Mouse (Mus musculus): ENCODE data around the gene 4930512M02Rik. TPM values are rescaled to one million over a fixed set of nuclear protein-coding genes. Genes with fewer than 3 reads are reported as not detected.
"Not testable (repeated sequence)": the region's sequence is repeated elsewhere in the genome, so short reads cannot be mapped to it uniquely, and the experiment has no call there.

The 4930512M02Rik gene
- polyA plus RNA-seq (2015; fragmentation: Nextera tagmentation; extraction: Ambion mirVana), result not detected in 2 replicates

DNA sequence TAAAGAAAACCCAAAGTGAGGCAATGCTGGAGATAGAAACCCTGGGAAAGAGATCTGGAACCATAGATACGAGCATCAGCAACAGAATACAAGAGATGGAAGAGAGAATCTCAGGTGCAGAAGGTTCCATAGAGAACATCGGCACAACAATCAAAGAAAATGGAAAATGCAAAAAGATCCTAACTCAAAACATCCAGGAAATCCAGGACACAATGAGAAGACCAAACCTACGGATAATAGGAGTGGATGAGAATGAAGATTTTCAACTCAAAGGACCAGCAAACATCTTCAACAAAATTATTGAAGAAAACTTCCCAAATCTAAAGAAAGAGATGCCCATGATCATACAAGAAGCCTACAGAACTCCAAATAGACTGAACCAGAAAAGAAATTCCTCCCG, at the start of gene 4930512M02Rik:
4930512M02Rik (minus strand) TSS at position 101 of the 400 bp plus-strand sequence.
- WGBS, result 94% methylated on average over 3 of the region's 4 CpGs
- H3K9me3 ChIP-seq; H3K4me1 ChIP-seq (replicated peaks); H3K27ac ChIP-seq; H3K4me2 ChIP-seq; H3K9ac ChIP-seq; ATAC-seq (ENCODE audit: low FRiP score); H3K36me3 ChIP-seq; H3K27me3 ChIP-seq; H3K4me3 ChIP-seq: not testable (repeated sequence)

DNA sequence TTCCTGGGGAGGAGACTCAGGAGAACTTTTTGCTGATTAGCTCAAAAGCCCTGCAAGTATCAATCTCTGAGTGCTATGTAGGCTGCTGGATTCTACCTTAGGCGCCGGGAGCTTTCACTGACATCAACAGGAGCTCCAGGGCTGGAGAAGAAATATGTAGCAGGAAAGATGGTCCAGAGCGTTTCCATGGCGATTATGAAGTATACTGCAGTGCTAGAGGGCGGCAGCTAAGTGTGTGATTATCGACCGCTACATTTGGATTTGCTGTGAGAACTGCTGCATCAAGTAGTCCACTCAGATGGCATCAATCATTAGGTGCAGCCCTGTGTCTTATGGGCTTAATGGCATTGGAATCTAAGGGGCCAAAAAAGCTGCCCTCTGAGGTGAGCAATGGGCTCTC, 49.5 kb upstream of the 4930512M02Rik start:
- Histone ChIP-seq H3K9ac (no peak overlapping the region), H3K27me3 (no peaks in the 10 kb centered on the region), H3K36me3 (no peaks in the 10 kb centered on the region), H3K4me2 (no peak overlapping the region), H3K4me3 (no peak overlapping the region), H3K9me3 (no peaks in the 10 kb centered on the region), H3K27ac (no peak overlapping the region), H3K4me1 (replicated peaks) (no peaks in the 10 kb centered on the region)
- WGBS, result 82% methylated on average over 7 of the region's 7 CpGs
- ATAC-seq (ENCODE audit: low FRiP score), result no peak

DNA sequence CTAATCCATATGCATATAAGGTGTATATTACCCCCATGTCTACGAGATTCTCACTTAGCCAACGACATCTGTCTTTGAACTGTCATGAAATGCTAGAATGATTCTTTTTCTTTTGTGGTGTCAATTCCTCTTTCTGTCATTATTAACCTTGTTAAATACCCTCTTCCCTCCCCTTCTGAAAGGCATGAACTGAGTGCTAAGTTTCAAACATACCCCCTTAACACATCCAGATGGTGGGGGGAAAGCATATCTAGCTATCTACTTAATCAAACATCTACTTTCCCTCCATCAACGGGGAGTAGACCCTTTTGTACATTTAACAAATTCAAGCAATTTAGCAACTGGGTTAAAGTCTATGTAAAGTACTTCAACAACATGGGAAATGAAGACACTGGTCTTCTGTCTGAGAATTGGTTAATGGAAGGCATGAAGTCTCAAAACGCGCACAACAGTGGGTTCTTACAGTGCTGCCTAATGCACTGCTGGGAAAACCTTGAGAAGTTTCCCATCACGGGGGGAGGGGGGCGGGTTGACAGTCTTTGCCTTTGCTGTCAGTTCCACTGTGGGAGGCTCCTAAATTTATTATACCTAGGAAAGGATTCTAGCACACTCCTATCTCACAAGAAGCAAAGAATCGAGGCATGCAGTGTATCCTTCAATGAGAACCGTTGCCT, 48.6 kb upstream of the 4930512M02Rik start:
- H3K4me3 ChIP-seq, result no peak overlapping the region
- H3K9me3 ChIP-seq, result no peaks in the 10 kb centered on the region
- H3K9ac ChIP-seq, result no peak overlapping the region
- 86% methylated on average over 9 of the region's 9 CpGs for WGBS
- no peaks in the 10 kb centered on the region for H3K27me3 ChIP-seq
- no peak overlapping the region for H3K4me2 ChIP-seq
- H3K36me3 ChIP-seq, result no peaks in the 10 kb centered on the region
- no peak overlapping the region for H3K27ac ChIP-seq
- no peaks in the 10 kb centered on the region for H3K4me1 ChIP-seq (replicated peaks)
- no peak for ATAC-seq (ENCODE audit: low FRiP score)

DNA sequence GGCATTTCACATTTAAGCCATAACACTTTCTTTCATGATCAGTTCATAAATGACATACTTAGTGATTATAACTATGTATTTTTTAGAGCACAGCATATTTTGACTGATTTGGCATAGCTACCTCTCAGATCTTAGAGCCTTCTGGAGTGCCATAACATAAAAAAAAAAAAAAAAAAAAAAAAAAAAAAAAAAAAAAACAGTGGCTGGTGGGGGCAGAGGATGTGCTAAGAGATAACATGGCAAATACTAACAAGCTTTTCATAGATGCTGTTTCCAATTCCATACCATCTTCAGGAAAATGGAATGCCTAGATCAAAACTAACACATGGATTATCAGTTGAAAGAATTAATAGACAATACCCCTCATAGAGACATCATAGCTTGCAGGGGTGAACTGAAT, 47.4 kb upstream of the 4930512M02Rik start:
- no peaks in the 10 kb centered on the region for H3K27me3 ChIP-seq
- H3K4me2 ChIP-seq, result no peak overlapping the region
- H3K4me1 ChIP-seq (replicated peaks), result no peaks in the 10 kb centered on the region
- ATAC-seq (ENCODE audit: low FRiP score), result no peak
- no peaks in the 10 kb centered on the region for H3K9me3 ChIP-seq
- H3K4me3 ChIP-seq, result no peak overlapping the region
- no peak overlapping the region for H3K27ac ChIP-seq
- no peaks in the 10 kb centered on the region for H3K36me3 ChIP-seq
- H3K9ac ChIP-seq, result no peak overlapping the region

DNA sequence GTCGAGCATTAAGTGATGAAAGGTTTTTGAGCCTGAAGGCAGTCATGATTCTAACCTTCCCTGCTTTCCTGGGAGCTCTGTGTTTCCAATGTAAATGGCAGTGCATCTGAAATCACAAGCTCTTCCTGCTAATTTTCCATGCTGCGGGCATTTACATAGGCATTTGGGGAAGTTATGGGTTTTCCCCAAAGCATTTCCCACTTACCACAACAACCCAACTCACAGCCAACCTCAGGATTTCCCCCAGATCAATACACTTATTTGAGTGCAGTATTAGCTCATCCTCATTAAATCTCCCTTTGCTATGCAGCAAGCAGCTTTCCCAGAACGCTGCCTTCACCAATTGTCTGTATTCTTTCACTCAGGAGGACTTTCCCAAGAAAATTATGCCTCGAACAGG, 45.3 kb upstream of the 4930512M02Rik start:
- Histone ChIP-seq H3K27me3 (no peaks in the 10 kb centered on the region), H3K36me3 (no peaks in the 10 kb centered on the region), H3K4me3 (no peak overlapping the region), H3K9me3 (no peaks in the 10 kb centered on the region), H3K9ac (no peak overlapping the region), H3K4me1 (replicated peaks) (no peaks in the 10 kb centered on the region), H3K27ac (no peak overlapping the region), H3K4me2 (no peak overlapping the region)
- 80% methylated on average over 4 of the region's 4 CpGs for WGBS
- no peak for ATAC-seq (ENCODE audit: low FRiP score)

DNA sequence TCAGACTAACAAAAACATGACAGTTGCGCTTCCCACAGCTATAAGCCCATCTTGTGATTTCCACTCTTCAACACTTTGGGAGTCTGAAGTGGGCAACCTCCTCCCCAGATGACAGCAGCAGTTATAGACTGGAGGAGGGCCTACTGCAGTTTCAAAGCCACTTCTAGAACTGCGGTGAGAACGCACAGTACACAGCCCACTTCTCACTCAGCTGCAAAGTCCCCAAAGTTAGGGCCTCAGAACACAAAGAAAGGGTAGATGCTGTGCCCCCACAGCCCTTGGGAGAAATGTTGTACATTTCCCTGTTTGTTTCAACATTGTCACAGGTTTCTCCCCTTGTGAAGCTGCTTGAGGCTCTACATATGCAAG, 40.3 kb upstream of the 4930512M02Rik start:
- H3K4me3 ChIP-seq, result no peak overlapping the region
- H3K27me3 ChIP-seq, result no peaks in the 10 kb centered on the region
- 88% methylated on average over 3 of the region's 3 CpGs for WGBS
- H3K4me2 ChIP-seq, result no peak overlapping the region
- no peaks in the 10 kb centered on the region for H3K4me1 ChIP-seq (replicated peaks)
- no peaks in the 10 kb centered on the region for H3K9me3 ChIP-seq
- no peak overlapping the region for H3K9ac ChIP-seq
- no peak overlapping the region for H3K27ac ChIP-seq
- no peak for ATAC-seq (ENCODE audit: low FRiP score)
- H3K36me3 ChIP-seq, result no peaks in the 10 kb centered on the region

DNA sequence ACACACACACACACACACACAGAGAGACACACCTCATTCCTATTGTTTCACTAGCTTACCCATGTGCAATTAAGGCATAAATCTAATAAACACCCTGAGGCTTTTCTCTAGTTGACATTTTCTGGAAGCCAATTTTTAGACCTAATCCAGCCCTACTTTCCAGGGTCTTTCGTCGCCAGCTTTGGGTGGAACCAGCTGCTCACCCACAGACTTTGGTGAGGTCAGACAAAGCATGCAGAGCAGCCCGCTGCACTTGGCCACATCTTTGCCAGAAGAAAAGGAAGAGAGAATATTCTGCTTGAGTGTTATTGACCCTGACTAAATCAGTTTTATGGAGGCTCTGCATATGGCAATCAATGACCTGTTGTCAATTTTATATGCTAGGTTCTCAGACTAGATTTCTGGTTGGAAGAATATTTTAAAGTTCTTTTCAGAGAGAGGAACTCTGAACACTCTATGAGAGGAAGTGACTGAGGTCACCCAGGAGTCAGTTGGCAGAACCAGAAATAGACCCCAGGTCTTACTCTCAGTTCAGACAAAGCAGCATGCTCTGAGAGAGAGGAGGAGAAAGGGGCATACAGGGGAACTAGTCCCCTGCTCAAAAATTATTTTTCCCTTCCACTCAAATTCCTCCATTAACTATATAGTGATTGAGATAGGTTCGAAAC, 39.8 kb upstream of the 4930512M02Rik start:
- H3K4me1 ChIP-seq (replicated peaks), result no peaks in the 10 kb centered on the region
- H3K4me3 ChIP-seq, result no peak overlapping the region
- no peaks in the 10 kb centered on the region for H3K36me3 ChIP-seq
- H3K27me3 ChIP-seq, result no peaks in the 10 kb centered on the region
- H3K27ac ChIP-seq, result no peak overlapping the region
- H3K4me2 ChIP-seq, result no peak overlapping the region
- H3K9me3 ChIP-seq, result no peaks in the 10 kb centered on the region
- no peak overlapping the region for H3K9ac ChIP-seq
- no peak for ATAC-seq (ENCODE audit: low FRiP score)
- WGBS, result 90% methylated on average over 4 of the region's 4 CpGs

DNA sequence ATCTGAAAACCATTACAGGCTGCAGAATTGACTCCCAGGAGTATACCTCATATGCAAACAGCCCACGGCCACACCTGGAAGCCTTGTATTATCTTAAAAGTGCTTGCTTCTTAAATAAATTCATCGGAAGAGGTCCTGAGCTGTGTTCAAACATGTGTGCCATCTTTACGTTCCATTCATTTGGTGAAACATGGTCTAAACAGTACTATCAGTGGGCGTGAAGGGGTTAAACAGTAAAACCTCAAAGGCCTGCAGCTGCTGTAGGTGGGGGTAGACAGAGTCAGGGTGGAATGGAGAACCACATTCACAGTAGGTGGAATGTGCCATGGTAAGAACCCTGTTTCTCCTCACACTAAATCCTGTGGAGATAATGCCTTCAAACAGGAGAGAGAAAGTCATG, 33.0 kb upstream of the 4930512M02Rik start:
- no peak for ATAC-seq (ENCODE audit: low FRiP score)
- Histone ChIP-seq H3K36me3 (no peaks in the 10 kb centered on the region), H3K9ac (no peak overlapping the region), H3K27me3 (no peaks in the 10 kb centered on the region), H3K9me3 (no peaks in the 10 kb centered on the region), H3K4me3 (no peak overlapping the region), H3K4me2 (no peak overlapping the region), H3K27ac (no peak overlapping the region), H3K4me1 (replicated peaks) (0 out of 2 replicates have a peak, but pooled peaks cover 5% of the 10 kb centered on the region)
- WGBS, result 88% methylated on average over 4 of the region's 4 CpGs

DNA sequence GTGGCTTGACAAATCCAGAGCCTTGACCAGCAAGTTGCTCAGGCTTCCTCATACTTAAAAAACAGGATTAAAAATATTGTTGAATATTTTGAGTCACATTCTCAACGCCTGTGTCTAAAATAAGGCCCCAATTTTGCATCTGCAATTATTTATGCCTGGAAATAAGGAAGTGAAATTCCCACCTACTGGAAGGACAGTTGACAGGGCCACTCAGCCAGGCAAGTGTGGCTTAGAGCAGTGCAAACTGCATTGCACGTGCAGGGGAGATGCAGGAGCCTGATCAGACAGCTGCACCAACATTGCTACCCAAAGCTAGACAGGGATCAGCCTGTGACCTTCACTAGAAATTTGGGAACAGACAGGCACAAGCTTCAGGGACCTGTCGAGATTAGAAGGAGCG, 31.2 kb upstream of the 4930512M02Rik start:
- 0 out of 2 replicates have a peak, but pooled peaks cover 5% of the 10 kb centered on the region for H3K4me1 ChIP-seq (replicated peaks)
- H3K27me3 ChIP-seq, result no peaks in the 10 kb centered on the region
- H3K36me3 ChIP-seq, result no peaks in the 10 kb centered on the region
- no peak overlapping the region for H3K9ac ChIP-seq
- H3K9me3 ChIP-seq, result no peaks in the 10 kb centered on the region
- H3K27ac ChIP-seq, result no peak overlapping the region
- no peak overlapping the region for H3K4me3 ChIP-seq
- H3K4me2 ChIP-seq, result no peak overlapping the region
- ATAC-seq (ENCODE audit: low FRiP score), result no peak
- 82% methylated on average over 4 of the region's 4 CpGs for WGBS

DNA sequence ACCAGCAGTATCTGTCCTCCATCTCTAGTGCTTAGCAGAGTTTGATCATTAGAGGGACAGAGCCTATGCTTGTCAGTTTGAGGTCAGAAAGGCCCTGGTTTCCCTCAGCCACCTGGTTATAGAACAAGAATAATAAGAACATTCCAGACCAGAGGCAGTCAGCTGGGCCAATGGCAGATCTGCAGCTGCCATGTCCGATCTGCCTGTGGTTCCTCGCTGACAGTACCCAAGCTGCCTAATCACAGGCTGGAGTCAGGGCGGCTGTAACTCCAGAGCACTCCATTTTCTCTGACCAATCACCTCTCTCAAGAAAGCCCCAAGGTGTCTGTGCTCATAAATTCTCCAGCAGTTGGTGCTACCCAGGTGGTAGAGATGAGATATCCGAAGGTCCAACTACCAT, 30.0 kb upstream of the 4930512M02Rik start:
- Histone ChIP-seq H3K4me3 (no peak overlapping the region), H3K4me2 (no peak overlapping the region), H3K27me3 (no peaks in the 10 kb centered on the region), H3K27ac (no peak overlapping the region), H3K36me3 (no peaks in the 10 kb centered on the region), H3K9ac (no peak overlapping the region), H3K4me1 (replicated peaks) (0 out of 2 replicates have a peak, but pooled peaks cover 5% of the 10 kb centered on the region), H3K9me3 (no peaks in the 10 kb centered on the region)
- 96% methylated on average over 4 of the region's 4 CpGs for WGBS
- no peak for ATAC-seq (ENCODE audit: low FRiP score)

DNA sequence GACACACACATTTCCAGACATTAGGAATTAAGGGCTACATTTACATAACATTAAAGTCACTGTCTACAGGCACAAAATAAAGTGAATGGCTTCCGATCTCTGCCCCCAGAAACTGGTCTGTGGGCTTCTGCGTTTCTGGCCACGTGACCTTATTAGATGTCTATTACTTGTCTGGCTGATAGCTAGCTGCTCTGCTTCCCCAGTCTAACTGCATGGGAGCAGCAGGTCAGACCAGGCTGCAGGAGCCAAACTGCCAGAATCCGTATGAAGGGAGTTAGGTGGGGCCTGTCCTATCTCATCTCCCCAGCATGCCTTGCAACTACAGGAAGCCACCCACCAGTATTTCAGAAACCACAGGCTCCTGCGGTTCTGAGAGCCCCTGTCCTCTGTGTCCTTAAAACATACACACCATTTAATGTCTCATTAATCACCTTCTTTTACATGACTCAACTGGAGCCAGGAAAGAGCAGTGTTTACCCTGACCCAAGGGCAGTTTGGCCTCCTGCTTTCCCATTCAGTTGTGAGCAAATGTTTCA, 29.4 kb upstream of the 4930512M02Rik start:
- H3K4me3 ChIP-seq, result no peak overlapping the region
- H3K4me2 ChIP-seq, result no peak overlapping the region
- H3K27me3 ChIP-seq, result no peaks in the 10 kb centered on the region
- H3K9ac ChIP-seq, result no peak overlapping the region
- no peaks in the 10 kb centered on the region for H3K36me3 ChIP-seq
- 0 out of 2 replicates have a peak, but pooled peaks cover 5% of the 10 kb centered on the region for H3K4me1 ChIP-seq (replicated peaks)
- no peak overlapping the region for H3K27ac ChIP-seq
- H3K9me3 ChIP-seq, result no peaks in the 10 kb centered on the region
- 62% methylated on average over 5 of the region's 5 CpGs for WGBS
- ATAC-seq (ENCODE audit: low FRiP score), result no peak

DNA sequence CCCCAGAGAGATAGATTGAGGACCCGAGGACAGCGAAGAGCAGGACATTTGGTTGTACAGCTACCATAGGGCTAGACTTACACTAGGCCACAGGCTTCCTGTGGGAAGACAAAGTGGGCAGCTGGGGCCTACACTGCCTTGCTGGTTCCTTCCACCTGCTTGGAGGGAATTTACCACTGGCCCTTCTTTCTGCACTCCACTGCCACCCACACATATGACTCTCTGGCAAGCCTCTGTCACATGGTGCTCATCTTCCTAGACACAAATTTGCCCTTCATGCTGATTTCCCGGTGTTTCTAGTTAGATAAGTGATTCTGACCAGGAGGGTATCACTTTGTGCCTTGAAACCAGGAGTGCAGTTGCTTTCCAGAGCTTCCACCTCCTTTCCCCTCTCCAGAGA, 28.8 kb upstream of the 4930512M02Rik start:
- ATAC-seq (ENCODE audit: low FRiP score), result no peak
- 82% methylated on average over 3 of the region's 3 CpGs for WGBS

DNA sequence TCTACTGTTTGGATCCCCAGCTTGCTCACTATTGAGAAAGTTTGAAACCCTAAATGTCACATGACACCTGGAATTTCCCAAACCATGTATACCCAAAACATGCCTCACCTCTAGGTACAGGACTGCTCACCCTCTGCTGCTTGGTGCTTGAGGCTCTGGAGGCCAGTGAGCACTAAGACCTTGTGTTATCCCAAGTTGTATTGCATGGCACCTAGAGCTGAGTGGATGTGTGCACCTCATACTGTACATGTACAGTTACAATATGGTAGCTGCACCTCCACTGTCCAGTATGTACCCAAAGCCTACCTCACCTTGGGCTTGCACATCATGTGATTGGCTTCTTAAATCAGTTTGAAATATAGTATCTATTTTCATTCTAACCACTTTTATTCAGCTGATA, 16.7 kb upstream of the 4930512M02Rik start:
- Histone ChIP-seq H3K27ac (no peak overlapping the region), H3K9ac (no peak overlapping the region), H3K4me3 (no peak overlapping the region), H3K4me1 (replicated peaks) (no peaks in the 10 kb centered on the region), H3K4me2 (no peak overlapping the region), H3K27me3 (no peaks in the 10 kb centered on the region), H3K9me3 (no peaks in the 10 kb centered on the region), H3K36me3 (no peaks in the 10 kb centered on the region)
- no peak for ATAC-seq (ENCODE audit: low FRiP score)

More for the DNA sequence above, 28.8 kb upstream of the 4930512M02Rik start:
- Histone ChIP-seq H3K4me2 (no peak overlapping the region), H3K9me3 (no peaks in the 10 kb centered on the region), H3K9ac (no peak overlapping the region), H3K4me1 (replicated peaks) (0 out of 2 replicates have a peak, but pooled peaks cover 5% of the 10 kb centered on the region), H3K4me3 (no peak overlapping the region), H3K27ac (no peak overlapping the region), H3K27me3 (no peaks in the 10 kb centered on the region), H3K36me3 (no peaks in the 10 kb centered on the region)
